Mouse (Mus musculus): ENCODE results near the gene Gp1bb. TPM values are rescaled to one million over a fixed set of nuclear protein-coding genes. Genes with fewer than 3 reads are reported as not detected.

Gp1bb gene
- polyA plus RNA-seq, 1 experiment from 2014 or later: 1.3 TPM

GRCm38 (mm10) chr16:18574196-18574595 lies 48.0 kb downstream of the Gp1bb start:
- H3K27ac ChIP-seq (ENCODE audit: low read length): no peak overlapping the region
- no peak overlapping the region for H3K4me3 ChIP-seq (ENCODE audit: low read length)
- no peaks in the 10 kb centered on the region for H3K4me1 ChIP-seq (ENCODE audit: insufficient read depth, low read length)
- no peak overlapping the region for H3K4me2 ChIP-seq (replicated peaks; ENCODE audit: low read depth, low read length)
- no peaks in the 10 kb centered on the region for H3K9me3 ChIP-seq (ENCODE audit: low read length)
- 81% methylated on average over 8 of the region's 8 CpGs for WGBS
- no peak overlapping the region for H3K9ac ChIP-seq (replicated peaks; ENCODE audit: low read length)
- H3K36me3 ChIP-seq (ENCODE audit: insufficient read depth, low read length): no peaks in the 10 kb centered on the region
- H3K27me3 ChIP-seq (ENCODE audit: insufficient read depth, low read length): peaks cover 8% of the 10 kb centered on the region
- no peak for ATAC-seq (ENCODE audit: low FRiP score, low TSS enrichment)

Other genes starting within 250 kb of the Gp1bb start
- gene Txnrd2, start 196.0 kb downstream of the Gp1bb start, polyA plus RNA-seq (2015; fragmentation: Nextera tagmentation; extraction: Ambion mirVana): 33.7 and 35.2 TPM in 2 replicates
- 119 and 127 TPM in 2 replicates for gene Comt, start 195.6 kb downstream of the Gp1bb start, polyA plus RNA-seq (2015; fragmentation: Nextera tagmentation; extraction: Ambion mirVana)
- 19.1 and 19.7 TPM in 2 replicates for gene Gnb1l, start 123.7 kb downstream of the Gp1bb start, polyA plus RNA-seq (2015; fragmentation: Nextera tagmentation; extraction: Ambion mirVana)
- 3.3 and 4.3 TPM in 2 replicates for gene Rtl10, start 123.5 kb downstream of the Gp1bb start, polyA plus RNA-seq (2015; fragmentation: Nextera tagmentation; extraction: Ambion mirVana)
- gene Tbx1, start 31.7 kb downstream of the Gp1bb start, polyA plus RNA-seq (2015; fragmentation: Nextera tagmentation; extraction: Ambion mirVana): 0.26 and 0.32 TPM in 2 replicates
- gene Gm49601, start 4.0 kb upstream of the Gp1bb start, polyA plus RNA-seq (2015; fragmentation: Nextera tagmentation; extraction: Ambion mirVana): 2.1 and 2.6 TPM in 2 replicates
- gene Sept5, start 7.6 kb upstream of the Gp1bb start, polyA plus RNA-seq (2015; fragmentation: Nextera tagmentation; extraction: Ambion mirVana): 17.9 and 21.4 TPM in 2 replicates
- 113 and 128 TPM in 2 replicates for gene Cldn5, start 154.4 kb upstream of the Gp1bb start, polyA plus RNA-seq (2015; fragmentation: Nextera tagmentation; extraction: Ambion mirVana)
- 83.0 and 89.8 TPM in 2 replicates for gene Ufd1, start 189.4 kb upstream of the Gp1bb start, polyA plus RNA-seq (2015; fragmentation: Nextera tagmentation; extraction: Ambion mirVana)
- gene Cdc45, start 189.6 kb upstream of the Gp1bb start, polyA plus RNA-seq (2015; fragmentation: Nextera tagmentation; extraction: Ambion mirVana): 52.1 and 53.1 TPM in 2 replicates
- gene 2510002D24Rik, start 214.2 kb upstream of the Gp1bb start, polyA plus RNA-seq (2015; fragmentation: Nextera tagmentation; extraction: Ambion mirVana): 50.5 and 51.9 TPM in 2 replicates
- gene Gm28539, start 214.2 kb upstream of the Gp1bb start, polyA plus RNA-seq (2015; fragmentation: Nextera tagmentation; extraction: Ambion mirVana): not detected in 2 replicates

All from kidney, embryonic 16.5 days (tissue).